Mouse (Mus musculus) left cerebral cortex, adult 9 months (tissue): ENCODE measurements around the gene Osbpl9.

ENCODE experiments used
- DNase-seq, 2 experiments: peaks; one replicate each; pipeline ENCODE4 v3.0.0; 2022; ENCODE audit warnings: low spot score in 2 of 2

Gene Osbpl9

GRCm38 (mm10) chr4:109105254-109105653 lies 96.8 kb downstream of the Osbpl9 start:
- DNase-seq, result no peak

DNA sequence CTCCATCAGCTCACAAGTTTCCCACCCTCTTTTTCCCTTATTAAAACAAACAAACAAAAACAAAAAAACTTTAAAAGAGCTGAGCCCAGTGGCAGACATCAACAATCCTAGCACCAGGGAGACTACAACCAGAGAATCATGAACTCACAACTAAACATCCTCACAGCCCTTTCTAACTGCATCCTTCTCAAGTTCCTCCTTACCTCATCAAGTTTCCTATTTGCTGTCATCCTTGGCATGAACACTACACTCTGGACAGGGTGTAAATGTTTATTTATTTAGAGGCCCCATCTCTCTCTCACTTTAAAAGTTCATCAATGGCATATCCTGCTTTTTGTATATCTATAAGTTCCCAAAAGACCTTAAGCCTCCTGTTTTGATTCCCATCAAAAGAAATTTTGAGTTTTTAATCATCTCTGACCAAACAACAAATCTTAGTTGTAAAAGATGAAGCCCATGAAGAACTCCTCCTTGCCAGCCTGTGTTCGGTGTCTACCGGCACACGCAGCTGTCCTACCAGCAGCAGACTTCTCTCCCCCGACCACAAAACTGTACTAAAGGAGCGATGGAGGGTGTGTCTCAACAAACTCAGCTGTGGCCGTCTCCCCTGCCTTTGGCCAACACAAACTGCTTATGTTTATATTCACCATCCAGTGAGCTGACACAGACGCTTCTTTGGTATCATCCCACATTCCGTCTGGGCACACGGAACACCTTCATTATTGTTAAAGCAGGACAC lies 98.8 kb downstream of the Osbpl9 start:
- DNase-seq, result no peak

- no peak for DNase-seq
Observed at GRCm38 (mm10) chr4:109102574-109102973, 99.5 kb downstream of the Osbpl9 start.

- DNase-seq, result no peak
Observed at GRCm38 (mm10) chr4:109098861-109099260, 103.2 kb downstream of the Osbpl9 start.

- DNase-seq, result no peak
Observed at GRCm38 (mm10) chr4:109094269-109094668, 107.8 kb downstream of the Osbpl9 start.

- DNase-seq, result no peak
Observed at GRCm38 (mm10) chr4:109092344-109092743, 109.7 kb downstream of the Osbpl9 start.

DNA sequence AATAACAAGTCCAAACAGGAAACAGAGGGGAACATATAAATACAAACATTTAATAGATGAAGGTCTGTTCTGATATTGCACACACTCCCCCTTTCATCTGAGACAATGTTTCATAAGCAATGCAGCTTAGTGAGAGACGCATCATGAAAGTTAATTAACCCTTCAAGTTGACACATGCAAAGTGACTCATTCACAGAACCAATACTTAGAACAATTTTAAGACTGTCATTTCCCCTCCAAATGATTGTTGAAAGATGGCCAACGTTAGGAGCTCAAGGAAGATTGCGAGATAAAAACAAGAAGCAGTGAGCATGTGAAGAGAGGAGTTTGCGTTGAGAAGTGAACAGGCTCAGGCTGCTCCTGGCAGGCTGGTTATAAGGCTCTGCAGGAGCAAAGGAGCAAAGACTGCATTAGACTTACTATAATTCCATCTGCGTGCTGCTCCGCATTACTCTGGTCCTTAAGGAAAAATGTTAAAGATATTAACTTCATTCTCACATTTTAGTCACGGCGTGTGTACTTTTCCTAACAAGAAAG lies 110.8 kb downstream of the Osbpl9 start:
- DNase-seq, result no peak

DNA sequence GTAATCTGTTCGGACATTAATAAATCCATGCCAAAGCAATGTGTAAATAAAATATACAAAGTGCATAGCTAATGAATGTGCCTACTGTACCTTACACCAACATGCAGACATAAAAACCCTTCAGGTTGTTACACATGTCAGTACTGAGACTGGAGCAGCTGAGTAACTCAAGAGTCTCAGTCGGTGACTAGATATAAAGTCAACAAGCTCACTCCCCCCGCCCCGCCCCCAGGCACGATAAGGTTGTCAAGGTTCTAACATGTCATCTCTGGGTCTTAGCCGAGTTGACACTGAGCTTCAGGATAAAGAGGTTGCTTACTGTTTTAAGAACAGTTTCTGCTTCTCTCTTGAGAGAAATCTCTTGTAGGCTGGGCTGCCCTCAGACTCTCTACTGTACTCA lies 112.1 kb downstream of the Osbpl9 start:
- no peak for DNase-seq

GRCm38 (mm10) chr4:109089171-109089570 lies 112.9 kb downstream of the Osbpl9 start:
- DNase-seq, result no peak

DNA sequence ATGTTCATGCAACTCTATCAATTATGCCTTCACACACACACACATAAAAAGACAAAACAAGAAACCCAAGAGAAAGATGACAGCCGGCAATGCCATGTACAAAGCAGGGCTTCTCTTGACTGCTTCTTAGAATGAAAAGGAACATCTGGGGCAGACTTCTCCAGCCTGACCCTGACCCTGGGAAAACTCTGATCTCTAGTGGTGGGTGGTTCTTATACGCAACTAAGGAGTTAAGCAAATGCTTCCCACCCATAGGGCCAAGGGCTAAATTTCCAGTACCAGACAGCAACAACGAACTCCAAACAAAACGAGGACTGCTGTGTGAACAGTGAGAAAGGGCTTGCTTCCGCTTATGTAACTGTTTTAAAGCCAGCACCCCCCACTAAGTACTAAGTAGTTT lies 122.0 kb downstream of the Osbpl9 start:
- no peak for DNase-seq

DNA sequence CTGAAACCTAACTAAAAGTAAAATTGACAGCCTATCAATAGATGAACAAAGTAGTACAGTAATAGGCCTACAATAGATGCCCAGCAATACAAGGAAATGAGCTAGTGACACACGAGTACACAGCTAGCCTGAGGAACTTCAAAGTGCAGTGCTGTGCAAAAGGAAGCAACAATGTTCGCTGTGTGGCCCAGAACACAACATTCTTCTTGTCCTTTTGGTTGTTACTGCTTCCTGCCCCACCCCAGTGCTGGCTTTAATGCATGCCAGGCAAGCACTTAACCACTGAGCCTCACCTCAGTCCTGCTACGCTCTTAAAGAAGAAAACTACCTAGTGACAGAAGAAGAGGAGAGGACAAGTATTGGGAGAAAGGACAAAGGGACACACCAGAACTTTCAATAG lies 122.4 kb downstream of the Osbpl9 start:
- DNase-seq, result no peak

GRCm38 (mm10) chr4:109078941-109079340 lies 123.1 kb downstream of the Osbpl9 start:
- no peak for DNase-seq

- no peak for DNase-seq
Observed at GRCm38 (mm10) chr4:109073296-109073695, 128.8 kb downstream of the Osbpl9 start.

DNA sequence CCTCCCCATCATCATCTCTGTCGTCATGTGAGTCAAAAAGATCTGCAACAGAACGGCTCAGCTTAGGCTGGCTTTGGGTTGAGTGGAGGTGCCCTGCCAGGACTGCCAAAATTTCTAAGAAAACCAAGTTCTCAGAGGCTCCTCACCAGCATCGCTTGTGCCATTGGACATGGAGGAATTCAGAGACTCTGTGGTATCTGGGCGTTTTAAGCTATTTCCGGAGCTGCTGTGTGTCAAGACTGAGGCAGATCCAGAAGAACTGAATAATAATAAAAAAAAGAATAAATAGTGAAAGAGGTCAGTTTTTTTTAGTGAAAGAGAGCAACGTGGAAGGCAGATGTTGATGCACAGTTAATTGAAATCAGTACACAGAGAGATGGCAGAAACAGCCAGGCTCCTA lies 129.2 kb downstream of the Osbpl9 start:
- no peak for DNase-seq

GRCm38 (mm10) chr4:109065714-109066113 lies 136.4 kb downstream of the Osbpl9 start:
- no peak for DNase-seq

DNA sequence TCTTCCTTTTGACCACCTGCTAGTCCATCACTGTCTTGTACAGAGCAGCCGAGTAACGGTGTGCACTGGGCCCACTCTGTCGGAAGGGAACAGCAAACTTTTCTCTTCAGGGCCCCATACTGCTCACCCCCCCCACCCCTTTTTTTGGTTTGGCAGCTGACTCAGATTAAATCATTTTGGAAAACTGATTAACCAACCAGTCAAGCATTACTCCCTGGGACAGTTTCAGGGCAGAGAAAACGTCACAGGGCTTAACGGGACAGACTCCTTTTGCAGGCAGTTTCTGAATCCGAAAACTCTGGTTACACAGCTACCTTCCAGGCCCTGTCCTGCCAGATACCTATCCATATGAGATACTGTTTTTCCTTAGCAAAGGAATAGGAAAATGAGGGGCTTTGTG lies 137.1 kb downstream of the Osbpl9 start:
- no peak for DNase-seq

DNA sequence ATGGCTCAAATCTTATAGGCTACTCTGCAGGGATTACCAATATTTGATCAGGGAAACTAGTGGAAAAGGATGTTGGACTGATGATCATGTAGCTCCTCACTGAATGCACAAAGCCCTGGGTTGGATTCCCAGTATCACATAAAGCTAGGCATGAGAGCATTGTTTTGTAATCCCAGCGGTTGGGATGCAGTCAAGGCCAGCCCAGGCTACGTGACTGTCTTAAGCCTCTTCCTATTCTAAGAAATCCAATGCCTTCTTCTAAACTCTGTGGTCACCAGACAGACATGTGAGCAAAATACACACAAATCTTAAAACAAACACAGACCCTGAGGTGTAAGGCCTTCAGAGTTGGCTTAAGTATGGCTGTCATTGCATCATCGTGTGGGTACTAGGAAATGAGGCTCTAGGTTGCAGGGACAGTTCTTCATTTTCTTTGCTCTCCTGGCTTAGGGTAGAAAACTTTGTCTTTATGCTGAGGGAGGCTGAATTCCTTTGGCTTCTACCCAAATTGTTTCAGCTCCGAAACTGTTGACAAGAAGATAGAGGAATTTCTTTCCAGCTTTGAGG lies 142.7 kb downstream of the Osbpl9 start:
- no peak for DNase-seq

DNA sequence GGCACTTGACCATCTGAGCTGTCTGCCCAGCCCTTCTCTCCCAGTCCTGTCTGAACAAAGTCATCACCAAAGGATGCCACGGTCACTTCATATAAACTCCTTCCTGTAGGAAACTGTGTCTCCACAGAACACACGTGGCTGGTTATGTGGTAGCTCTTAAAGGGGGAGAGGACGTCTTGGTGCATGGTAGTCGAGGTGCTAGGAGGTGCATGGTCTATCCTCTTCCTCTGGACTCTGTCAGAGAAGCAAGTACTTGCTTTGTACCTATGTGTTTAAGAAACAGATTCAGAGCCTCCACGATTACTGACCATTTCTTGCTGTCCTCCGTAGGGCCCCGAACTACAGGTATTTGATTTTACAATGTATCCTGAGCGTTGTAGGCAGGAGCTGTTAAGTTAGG lies 144.4 kb downstream of the Osbpl9 start:
- no peak for DNase-seq

DNA sequence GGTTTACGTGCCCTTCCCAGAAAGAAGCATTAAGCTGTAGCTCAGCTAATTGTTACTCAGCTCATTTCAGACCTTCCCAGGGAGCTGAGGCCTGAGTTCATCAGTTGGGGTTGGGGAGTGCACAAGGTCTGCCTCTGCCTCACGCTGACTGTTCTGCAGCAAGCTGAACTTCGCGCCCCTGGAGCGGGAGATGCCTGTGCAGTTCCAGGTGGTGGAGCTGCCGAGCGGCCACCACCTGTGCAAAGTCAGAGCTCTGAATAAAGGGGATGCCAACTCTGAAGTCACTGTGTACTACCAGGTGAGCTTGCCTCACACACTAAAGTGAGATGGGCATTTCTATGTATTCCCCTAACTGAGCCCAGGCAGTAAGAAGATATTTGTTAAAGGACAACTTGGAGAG lies 145.7 kb downstream of the Osbpl9 start:
- no peak for DNase-seq

GRCm38 (mm10) chr4:109054003-109054402 lies 148.1 kb downstream of the Osbpl9 start:
- DNase-seq, result no peak

DNA sequence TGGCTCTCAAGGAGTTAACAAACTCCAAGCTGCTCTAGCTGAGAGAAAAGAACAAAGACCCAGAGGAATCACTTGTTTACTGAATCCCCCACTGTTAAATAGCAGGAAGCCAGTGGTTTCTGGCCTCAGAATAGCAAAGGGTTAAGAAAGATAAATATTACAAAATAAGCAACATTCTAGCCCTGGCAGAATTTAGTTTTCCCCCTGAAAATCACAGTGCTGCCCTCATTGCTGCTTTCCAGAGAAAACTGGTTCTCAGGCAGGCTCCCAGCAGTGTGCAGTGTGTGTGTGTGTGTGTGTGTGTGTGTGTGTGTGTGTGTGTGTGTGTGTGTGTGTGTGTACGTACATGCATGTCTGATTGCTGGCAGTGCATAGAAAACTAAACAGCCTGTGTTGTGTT lies 149.8 kb downstream of the Osbpl9 start:
- no peak for DNase-seq

- no peak for DNase-seq
Observed at GRCm38 (mm10) chr4:109048258-109048657, 153.8 kb downstream of the Osbpl9 start.

DNA sequence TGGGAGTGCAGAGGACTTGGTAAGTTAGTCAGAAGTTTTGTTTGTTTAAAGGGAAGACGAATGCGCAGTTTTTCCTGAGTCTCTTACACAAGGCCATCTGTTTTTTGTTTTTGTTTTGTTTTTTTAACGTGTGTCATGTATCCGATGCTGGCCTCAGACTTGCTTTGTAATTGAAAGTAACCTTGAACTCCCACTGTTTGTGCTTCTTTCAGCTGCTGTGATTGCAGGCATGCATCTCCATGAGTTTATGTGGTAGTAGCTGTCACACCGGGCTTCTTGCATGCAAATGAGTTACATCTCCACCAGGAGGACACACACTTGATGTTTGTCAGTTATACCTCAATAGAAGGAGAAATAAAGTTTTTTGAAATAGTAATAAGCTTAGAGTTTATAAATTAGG lies 158.3 kb downstream of the Osbpl9 start:
- no peak for DNase-seq

DNA sequence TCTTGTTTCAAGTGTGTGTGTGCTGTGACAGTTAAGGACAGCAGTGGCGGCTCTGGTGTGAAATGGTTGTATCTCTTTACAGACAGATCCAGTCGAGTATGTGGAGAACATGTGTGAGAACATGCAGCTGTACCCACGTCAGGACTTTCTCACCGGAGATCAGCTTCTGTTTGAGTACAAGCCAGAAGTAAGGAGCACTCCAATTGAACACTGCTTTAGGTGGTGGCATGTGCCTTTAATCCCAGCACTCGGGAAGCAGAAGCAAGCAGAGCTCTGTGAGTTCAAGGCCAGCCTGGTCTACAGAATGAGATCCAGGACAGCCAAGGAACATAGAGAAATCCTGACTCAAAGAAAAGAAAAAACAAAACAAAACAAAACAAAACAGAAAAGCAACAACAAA lies 158.8 kb downstream of the Osbpl9 start:
- DNase-seq, result no peak
